14 mouse cellular contexts compared by ENCODE assay signal in genomic region chr6:38938421-38938820, GRCm38 (mm10).
DNase-seq lines count a peak whose midpoint lies in the region; ATAC-seq lines count a peak whose summit lies in the region.
"Had no signal": no experiment of that assay in that cellular context is flagged by ENCODE, and none has a peak within 500 bp of the region (broad histone marks: within the 10 kb centered on the region; RNA-seq: fewer than 3 reads in every experiment).

No protein-coding gene starts in this region.

- peak overlapping the region; percentile 58 for H3K27ac ChIP-seq in heart, embryonic 11.5 days (ENCODE audit: low read depth, low read length)
- no peak overlapping the region for H3K27ac ChIP-seq in embryonic facial prominence, embryonic 10.5 days (replicated peaks)
- H3K27ac ChIP-seq: embryonic facial prominence, embryonic 13.5 days; liver, embryonic 14.5 days had no signal

- no peaks in the 10 kb centered on the region for H3K36me3 ChIP-seq in heart, embryonic 11.5 days (ENCODE audit: control insufficient read depth, insufficient read depth, low read length)
- H3K36me3 ChIP-seq in embryonic facial prominence, embryonic 10.5 days (replicated peaks) = no peaks in the 10 kb centered on the region
- H3K36me3 ChIP-seq: embryonic facial prominence, embryonic 13.5 days had no signal

- no peak for DNase-seq in heart, postnatal 4 days
- DNase-seq in B cell, adult 2 months = peak; percentile 58 to 63
- peak; percentile 44 to 57 for DNase-seq in lung, postnatal 4 days
- no peak for DNase-seq in embryonic facial prominence, embryonic 10.5 days (ENCODE audit: low spot score)
- DNase-seq in right cerebral cortex, postnatal 4 days = no peak
- DNase-seq: cerebellum, adult 11 months; forebrain, postnatal 0 days; retina, postnatal 1 day had no signal

- 32% methylated on average over 6 of the region's 6 CpGs for WGBS in heart, embryonic 11.5 days (ENCODE audit: insufficient replicate concordance)
- WGBS in embryonic facial prominence, embryonic 10.5 days = 82% methylated on average over 6 of the region's 6 CpGs

- H3K27me3 ChIP-seq in heart, embryonic 11.5 days (ENCODE audit: control insufficient read depth, insufficient read depth, low read length) = no peaks in the 10 kb centered on the region
- H3K27me3 ChIP-seq in embryonic facial prominence, embryonic 10.5 days (replicated peaks; ENCODE audit: low read depth, poor library complexity, severe bottlenecking) = no peaks in the 10 kb centered on the region
- H3K27me3 ChIP-seq: embryonic facial prominence, embryonic 13.5 days had no signal

- no peak overlapping the region for H3K4me2 ChIP-seq in heart, embryonic 11.5 days
- H3K4me2 ChIP-seq: embryonic facial prominence, embryonic 13.5 days had no signal

- H3K4me1 ChIP-seq in heart, embryonic 11.5 days (ENCODE audit: control insufficient read depth, insufficient read depth, low read length) = peaks cover 18% of the 10 kb centered on the region
- H3K4me1 ChIP-seq in embryonic facial prominence, embryonic 10.5 days = no peaks in the 10 kb centered on the region
- H3K4me1 ChIP-seq: embryonic facial prominence, embryonic 13.5 days had no signal

- H3K9ac ChIP-seq in heart, embryonic 11.5 days (ENCODE audit: low read depth, low read length) = no peak overlapping the region
- H3K9ac ChIP-seq: embryonic facial prominence, embryonic 13.5 days; forebrain, postnatal 0 days; liver, embryonic 14.5 days had no signal

- no peaks in the 10 kb centered on the region for H3K9me3 ChIP-seq in heart, embryonic 11.5 days (replicated peaks; ENCODE audit: control insufficient read depth, low read length)
- H3K9me3 ChIP-seq in embryonic facial prominence, embryonic 10.5 days = 0 out of 2 replicates have a peak, but pooled peaks cover 5% of the 10 kb centered on the region
- H3K9me3 ChIP-seq: embryonic facial prominence, embryonic 13.5 days had no signal

- H3K4me3 ChIP-seq in heart, embryonic 11.5 days (ENCODE audit: low read depth, low read length) = no peak overlapping the region
- no peak overlapping the region for H3K4me3 ChIP-seq in embryonic facial prominence, embryonic 10.5 days
- H3K4me3 ChIP-seq: embryonic facial prominence, embryonic 13.5 days had no signal

- no peak for ATAC-seq in heart, embryonic 11.5 days (replicated peaks; ENCODE audit: insufficient number of reproducible peaks, low FRiP score, low TSS enrichment)
- peak; percentile 60 for ATAC-seq in granulocyte monocyte progenitor cell, adult 5-6 weeks (replicated peaks; ENCODE audit: poor library complexity, severe bottlenecking)
- no peak for ATAC-seq in megakaryocyte-erythroid progenitor cell, adult 5-6 weeks (replicated peaks; ENCODE audit: low FRiP score, low TSS enrichment, poor library complexity, severe bottlenecking)
- ATAC-seq: forebrain, postnatal 0 days; intestine, postnatal 0 days had no signal

Comparison
In these comparisons a context has a peak if more than half of its experiments do, and no peak if none do; other contexts are left out.
1. DNase-seq: peak in B cell, adult 2 months (2 of 2) and lung, postnatal 4 days (2 of 2); none in heart, postnatal 4 days (single experiment), embryonic facial prominence, embryonic 10.5 days (single experiment) and right cerebral cortex, postnatal 4 days (single experiment).